Mouse (Mus musculus): ENCODE measurements around the gene Atp8b3. TPM values are rescaled to one million over a fixed set of nuclear protein-coding genes. Genes with fewer than 3 reads are reported as not detected.

Atp8b3 gene
- polyA plus RNA-seq, 1 experiment from 2014 or later = 0.90 TPM

GRCm38 (mm10) chr10:80503599-80504220 is 35.2 kb downstream of the Atp8b3 start:
- 1% methylated on average over 27 of the region's 27 CpGs for WGBS
- Histone ChIP-seq H3K27me3 (ENCODE audit: insufficient read depth, poor library complexity, severe bottlenecking) (peaks cover 95% of the 10 kb centered on the region), H3K4me3 (peak overlapping the region; percentile 6; the same call in 1 of the 2 replicates), H3K4me1 (replicated peaks) (peaks cover 34% of the 10 kb centered on the region), H3K9me3 (no peaks in the 10 kb centered on the region), H3K27ac (no peak overlapping the region), H3K36me3 (no peaks in the 10 kb centered on the region)
- peak; percentile 31 for DNase-seq (ENCODE audit: low spot score)

GRCm38 (mm10) chr10:80502819-80503314 is 36.1 kb downstream of the Atp8b3 start:
- Histone ChIP-seq H3K4me3 (peak overlapping the region; percentile 18; the same call in 1 of the 2 replicates), H3K9me3 (no peaks in the 10 kb centered on the region), H3K4me1 (replicated peaks) (peaks cover 42% of the 10 kb centered on the region), H3K27me3 (ENCODE audit: insufficient read depth, poor library complexity, severe bottlenecking) (peaks cover 95% of the 10 kb centered on the region), H3K27ac (no peak overlapping the region), H3K36me3 (no peaks in the 10 kb centered on the region)
- peak; percentile 50 for DNase-seq (ENCODE audit: low spot score)
- WGBS = 1% methylated on average over 22 of the region's 22 CpGs

- WGBS = under 1% methylated on average over 7 of the region's 7 CpGs
- peaks cover 95% of the 10 kb centered on the region for H3K27me3 ChIP-seq (ENCODE audit: insufficient read depth, poor library complexity, severe bottlenecking)
- DNase-seq (ENCODE audit: low spot score) = no peak
- no peaks in the 10 kb centered on the region for H3K36me3 ChIP-seq
- no peaks in the 10 kb centered on the region for H3K9me3 ChIP-seq
- H3K4me1 ChIP-seq (replicated peaks) = peaks cover 47% of the 10 kb centered on the region
- H3K27ac ChIP-seq = no peak overlapping the region
- H3K4me3 ChIP-seq = no peak overlapping the region
These were observed 36.6 kb downstream of the Atp8b3 start for GRCm38 (mm10) chr10:80502291-80502690.

- under 1% methylated on average over 20 of the region's 20 CpGs for WGBS
- Histone ChIP-seq H3K27me3 (ENCODE audit: insufficient read depth, poor library complexity, severe bottlenecking) (peaks cover 100% of the 10 kb centered on the region), H3K4me1 (replicated peaks) (peaks cover 57% of the 10 kb centered on the region), H3K4me3 (peak overlapping the region; percentile 54), H3K27ac (peak overlapping the region; percentile 74), H3K9me3 (no peaks in the 10 kb centered on the region), H3K36me3 (no peaks in the 10 kb centered on the region)
- peak; percentile 49 for DNase-seq (ENCODE audit: low spot score)
These were observed 42.5 kb downstream of the Atp8b3 start for GRCm38 (mm10) chr10:80496421-80496820.

GRCm38 (mm10) chr10:80495901-80496300 is 43.0 kb downstream of the Atp8b3 start:
- peak overlapping the region; percentile 74 for H3K27ac ChIP-seq
- peaks cover 100% of the 10 kb centered on the region for H3K27me3 ChIP-seq (ENCODE audit: insufficient read depth, poor library complexity, severe bottlenecking)
- H3K4me1 ChIP-seq (replicated peaks) = peaks cover 60% of the 10 kb centered on the region
- under 1% methylated on average over 35 of the region's 35 CpGs for WGBS
- DNase-seq (ENCODE audit: low spot score) = peak; percentile 46
- no peaks in the 10 kb centered on the region for H3K36me3 ChIP-seq
- no peaks in the 10 kb centered on the region for H3K9me3 ChIP-seq
- H3K4me3 ChIP-seq = peak overlapping the region; percentile 54

- Histone ChIP-seq H3K27me3 (ENCODE audit: insufficient read depth, poor library complexity, severe bottlenecking) (peaks cover 100% of the 10 kb centered on the region), H3K4me1 (replicated peaks) (peaks cover 62% of the 10 kb centered on the region), H3K4me3 (peak within 1 kb of the TSS; percentile 54), H3K27ac (peak within 1 kb of the TSS; percentile 74), H3K36me3 (no peaks in the 10 kb centered on the region), H3K9me3 (no peaks in the 10 kb centered on the region)
- peak; percentile 58 for DNase-seq (ENCODE audit: low spot score)
- WGBS = under 1% methylated on average over 42 of the region's 42 CpGs
These were observed 44.2 kb downstream of the Atp8b3 start, which contains the start of gene Onecut3 for GRCm38 (mm10) chr10:80494732-80495131. TSS of gene Onecut3 (plus strand) at chr10:80494835.

- Histone ChIP-seq H3K9me3 (no peaks in the 10 kb centered on the region), H3K4me1 (replicated peaks) (peaks cover 26% of the 10 kb centered on the region), H3K36me3 (no peaks in the 10 kb centered on the region), H3K27ac (no peak overlapping the region), H3K27me3 (ENCODE audit: insufficient read depth, poor library complexity, severe bottlenecking) (peaks cover 100% of the 10 kb centered on the region), H3K4me3 (no peak overlapping the region)
- DNase-seq (ENCODE audit: low spot score) = no peak
- WGBS = 1% methylated on average over 22 of the region's 22 CpGs
These were observed 48.9 kb downstream of the Atp8b3 start for GRCm38 (mm10) chr10:80490051-80490450.

- no peaks in the 10 kb centered on the region for H3K36me3 ChIP-seq
- DNase-seq (ENCODE audit: low spot score) = no peak
- peaks cover 99% of the 10 kb centered on the region for H3K27me3 ChIP-seq (ENCODE audit: insufficient read depth, poor library complexity, severe bottlenecking)
- no peak overlapping the region for H3K27ac ChIP-seq
- H3K4me3 ChIP-seq = no peak overlapping the region
- H3K4me1 ChIP-seq (replicated peaks) = peaks cover 30% of the 10 kb centered on the region; the same call in 1 of the 2 replicates
- WGBS = 80% methylated on average over 7 of the region's 7 CpGs
- no peaks in the 10 kb centered on the region for H3K9me3 ChIP-seq
These were observed 52.0 kb downstream of the Atp8b3 start for GRCm38 (mm10) chr10:80486862-80487379.

- no peaks in the 10 kb centered on the region for H3K36me3 ChIP-seq
- H3K27me3 ChIP-seq (ENCODE audit: insufficient read depth, poor library complexity, severe bottlenecking) = peaks cover 80% of the 10 kb centered on the region
- no peak overlapping the region for H3K4me3 ChIP-seq
- peaks cover 28% of the 10 kb centered on the region for H3K4me1 ChIP-seq (replicated peaks)
- 13% methylated on average over 5 of the region's 5 CpGs for WGBS
- H3K27ac ChIP-seq = no peak overlapping the region
- no peak for DNase-seq (ENCODE audit: low spot score)
- no peaks in the 10 kb centered on the region for H3K9me3 ChIP-seq
These were observed 57.9 kb downstream of the Atp8b3 start for GRCm38 (mm10) chr10:80481002-80481401.

GRCm38 (mm10) chr10:80478531-80478930 is 60.4 kb downstream of the Atp8b3 start:
- H3K4me3 ChIP-seq = no peak overlapping the region
- H3K4me1 ChIP-seq (replicated peaks) = peaks cover 32% of the 10 kb centered on the region
- H3K36me3 ChIP-seq = no peaks in the 10 kb centered on the region
- H3K27me3 ChIP-seq (ENCODE audit: insufficient read depth, poor library complexity, severe bottlenecking) = peaks cover 67% of the 10 kb centered on the region
- WGBS = 79% methylated on average over 5 of the region's 5 CpGs
- H3K9me3 ChIP-seq = no peaks in the 10 kb centered on the region
- H3K27ac ChIP-seq = no peak overlapping the region
- DNase-seq (ENCODE audit: low spot score) = no peak

- Histone ChIP-seq H3K27ac (peak overlapping the region; percentile 93), H3K36me3 (no peaks in the 10 kb centered on the region), H3K27me3 (ENCODE audit: insufficient read depth, poor library complexity, severe bottlenecking) (peaks cover 68% of the 10 kb centered on the region), H3K4me1 (replicated peaks) (peaks cover 31% of the 10 kb centered on the region), H3K4me3 (peak overlapping the region; percentile 64), H3K9me3 (no peaks in the 10 kb centered on the region)
- 1% methylated on average over 58 of the region's 58 CpGs for WGBS
- peak; percentile 91 for DNase-seq (ENCODE audit: low spot score)
These were observed 63.5 kb downstream of the Atp8b3 start for GRCm38 (mm10) chr10:80475290-80475959.

Measured in hindbrain, embryonic 10.5 days (tissue).